Mouse (Mus musculus) MEL (cell line): ENCODE results near the gene Tctn3. TPM values are rescaled to one million over a fixed set of nuclear protein-coding genes. Genes with fewer than 3 reads are reported as not detected.
A peak's percentile ranks its signal among the peaks of the same experiment; 100 is the strongest.

Experiments
- DNase-seq: peaks from one replicate; pipeline ENCODE4 v3.0.0; 2011; ENCODE audit warnings: low read depth, low spot score
- H3K27ac ChIP-seq: 2 replicates; pipeline ENCODE4 v1.5.1; 2012; ENCODE audit warnings: low read depth, mild to moderate bottlenecking, control low read depth, low read length, moderate library complexity; ENCODE audit not compliant: control insufficient read depth
- H3K27me3 ChIP-seq, 2 experiments: fragments of 150-350 bp in 1 of 2; sonication (generic) in 1 of 2; 2 replicates each; pipeline ENCODE4 v1.6.1; 2012; ENCODE audit warnings: low read length in 2 of 2, mild to moderate bottlenecking in 2 of 2, improper control_type of control experiment in 1 of 2, moderate library complexity in 1 of 2; ENCODE audit not compliant: insufficient read depth in 2 of 2, control insufficient read depth in 1 of 2
- H3K36me3 ChIP-seq, 2 experiments: 2 replicates each; pipeline ENCODE4 v1.6.1; 2012 to 2014; ENCODE audit warnings: low read length in 2 of 2, improper control_type of control experiment in 1 of 2, inconsistent platforms in 1 of 2, mild to moderate bottlenecking in 1 of 2; ENCODE audit not compliant: insufficient read depth in 2 of 2, control insufficient read depth in 1 of 2
- H3K4me1 ChIP-seq, 2 experiments: fragments of 150-350 bp in 1 of 2; sonication (generic) in 1 of 2; 2 replicates each; pipeline ENCODE4 v1.6.1; 2012; ENCODE audit warnings: low read length in 2 of 2, improper control_type of control experiment in 1 of 2, mild to moderate bottlenecking in 1 of 2; ENCODE audit not compliant: insufficient read depth in 2 of 2, control insufficient read depth in 1 of 2
- H3K4me3 ChIP-seq, 2 experiments: fragments of 150-350 bp in 1 of 2; sonication (generic) in 1 of 2; 2 replicates each; pipeline ENCODE4 v1.5.1; 2012; ENCODE audit warnings: low read depth in 2 of 2, low read length in 2 of 2, mild to moderate bottlenecking in 2 of 2, moderate library complexity in 2 of 2, control low read depth in 1 of 2, improper control_type of control experiment in 1 of 2; ENCODE audit not compliant: control insufficient read depth in 1 of 2, insufficient read depth in 1 of 2
- H3K79me2 ChIP-seq: 2 replicates; pipeline ENCODE4 v1.6.1; 2012; ENCODE audit warnings: mild to moderate bottlenecking, low read length, moderate library complexity; ENCODE audit not compliant: control insufficient read depth, poor library complexity, insufficient read depth
- H3K9ac ChIP-seq: 2 replicates; pipeline ENCODE4 v1.6.1; 2012; ENCODE audit warnings: low read depth, mild to moderate bottlenecking, control low read depth, low read length, moderate library complexity; ENCODE audit not compliant: control insufficient read depth, poor library complexity, severe bottlenecking
- H3K9me3 ChIP-seq: fragments of 150-350 bp; sonication (generic); replicated peaks from 2 replicates; pipeline ENCODE4 v1.6.1; 2012; ENCODE audit warnings: mild to moderate bottlenecking, low read length, improper control_type of control experiment, moderate library complexity; ENCODE audit not compliant: insufficient read depth
- CHD1 ChIP-seq: IDR thresholded peaks from 2 replicates; pipeline ENCODE4 v1.6.1; 2012; ENCODE audit warnings: low read depth, mild to moderate bottlenecking, inconsistent platforms, low read length, improper control_type of control experiment
- CTCF ChIP-seq, 3 experiments: IDR thresholded peaks in 2 of 3; conservative IDR thresholded peaks in 1 of 3; 2 replicates each; pipeline ENCODE4 v1.5.1; 2011 to 2012; ENCODE audit warnings: low read length in 3 of 3, low read depth in 2 of 3, mild to moderate bottlenecking in 2 of 3, improper control_type of control experiment in 1 of 3, inconsistent platforms in 1 of 3, mixed read lengths in 1 of 3, moderate library complexity in 1 of 3; ENCODE audit not compliant: control insufficient read depth in 1 of 3, insufficient read depth in 1 of 3, poor library complexity in 1 of 3, severe bottlenecking in 1 of 3
- ELF1 ChIP-seq: IDR thresholded peaks from 2 replicates; pipeline ENCODE4 v1.6.1; 2014; ENCODE audit warnings: low read depth, mild to moderate bottlenecking, inconsistent platforms, low read length, improper control_type of control experiment, moderate library complexity
- GABPA ChIP-seq: IDR thresholded peaks from 2 replicates; pipeline ENCODE4 v1.6.1; 2012; ENCODE audit warnings: low read depth, mild to moderate bottlenecking, inconsistent platforms, low read length, improper control_type of control experiment, moderate library complexity
- GATA1 ChIP-seq: IDR thresholded peaks from 2 replicates; pipeline ENCODE4 v1.6.1; 2011; ENCODE audit warnings: low read depth, low read length, improper control_type of control experiment
- HCFC1 ChIP-seq: IDR thresholded peaks from 2 replicates; pipeline ENCODE4 v1.6.1; 2012; ENCODE audit warnings: low read depth, mild to moderate bottlenecking, inconsistent platforms, low read length, improper control_type of control experiment, moderate library complexity
- JUND ChIP-seq: IDR thresholded peaks from 2 replicates; pipeline ENCODE4 v1.6.1; 2011; ENCODE audit warnings: low read depth, mild to moderate bottlenecking, improper control_type of control experiment, low read length
- KAT2A ChIP-seq: conservative IDR thresholded peaks from 2 replicates; pipeline ENCODE4 v1.6.1; 2012; ENCODE audit warnings: low read depth, low read length, improper control_type of control experiment, inconsistent platforms
- MAFK ChIP-seq: IDR thresholded peaks from 2 replicates; pipeline ENCODE4 v1.6.1; 2011; ENCODE audit warnings: low read depth, mild to moderate bottlenecking, low read length, improper control_type of control experiment, borderline replicate concordance
- MAZ ChIP-seq: IDR thresholded peaks from 2 replicates; pipeline ENCODE4 v1.6.1; 2012; ENCODE audit warnings: low read depth, mild to moderate bottlenecking, inconsistent platforms, low read length, improper control_type of control experiment
- MEF2A ChIP-seq: IDR thresholded peaks from 2 replicates; pipeline ENCODE4 v1.6.1; 2014; ENCODE audit warnings: low read depth, mild to moderate bottlenecking, inconsistent platforms, low read length, improper control_type of control experiment; ENCODE audit not compliant: poor library complexity, insufficient replicate concordance, severe bottlenecking; ENCODE audit errors: extremely low read depth
- MYB ChIP-seq: IDR thresholded peaks from 2 replicates; pipeline ENCODE4 v1.6.1; 2011; ENCODE audit warnings: mild to moderate bottlenecking, low read depth, low read length, improper control_type of control experiment
- NRF1 ChIP-seq: IDR thresholded peaks from 2 replicates; pipeline ENCODE4 v1.6.1; 2014; ENCODE audit warnings: low read depth, mild to moderate bottlenecking, inconsistent platforms, low read length, improper control_type of control experiment, moderate library complexity; ENCODE audit not compliant: poor library complexity, insufficient read depth, severe bottlenecking
- POLR2A ChIP-seq, 2 experiments: IDR thresholded peaks; 2 replicates each; pipeline ENCODE4 v1.6.1; 2011 to 2012; ENCODE audit warnings: low read length in 2 of 2, mild to moderate bottlenecking in 2 of 2, control low read depth in 1 of 2, improper control_type of control experiment in 1 of 2, low read depth in 1 of 2, moderate library complexity in 1 of 2; ENCODE audit not compliant: control insufficient read depth in 1 of 2, insufficient read depth in 1 of 2, poor library complexity in 1 of 2
- POLR2AphosphoS2 ChIP-seq: IDR thresholded peaks from 2 replicates; pipeline ENCODE4 v1.6.1; 2011; ENCODE audit warnings: low read length, improper control_type of control experiment
- RAD21 ChIP-seq: IDR thresholded peaks from 2 replicates; pipeline ENCODE4 v1.6.1; 2011; ENCODE audit warnings: mild to moderate bottlenecking, low read depth, low read length, improper control_type of control experiment
- RCOR1 ChIP-seq: IDR thresholded peaks from 2 replicates; pipeline ENCODE4 v1.6.1; 2012; ENCODE audit warnings: low read depth, mild to moderate bottlenecking, inconsistent platforms, low read length, improper control_type of control experiment
- TAL1 ChIP-seq: IDR thresholded peaks from 2 replicates; pipeline ENCODE4 v1.6.1; 2012; ENCODE audit warnings: mild to moderate bottlenecking, inconsistent platforms, low read length, moderate library complexity, mixed read lengths
- TBP ChIP-seq: IDR thresholded peaks from 2 replicates; pipeline ENCODE4 v1.8.0; 2011; ENCODE audit warnings: low read depth, low read length, improper control_type of control experiment
- TCF12 ChIP-seq: IDR thresholded peaks from 2 replicates; pipeline ENCODE4 v1.6.1; 2014; ENCODE audit warnings: low read depth, mild to moderate bottlenecking, inconsistent platforms, low read length, improper control_type of control experiment, moderate library complexity
- UBTF ChIP-seq: IDR thresholded peaks from 2 replicates; pipeline ENCODE4 v1.6.1; 2012; ENCODE audit warnings: low read depth, mild to moderate bottlenecking, inconsistent platforms, low read length, improper control_type of control experiment, moderate library complexity, borderline replicate concordance; ENCODE audit not compliant: insufficient read depth
- USF2 ChIP-seq, 2 experiments: IDR thresholded peaks; 2 replicates each; pipeline ENCODE4 v1.6.1; 2011 to 2012; ENCODE audit warnings: improper control_type of control experiment in 2 of 2, low read length in 2 of 2, borderline replicate concordance in 1 of 2, inconsistent platforms in 1 of 2, low read depth in 1 of 2, mild to moderate bottlenecking in 1 of 2; ENCODE audit not compliant: insufficient read depth in 1 of 2
- ZC3H11A ChIP-seq: IDR thresholded peaks from 2 replicates; pipeline ENCODE4 v1.6.1; 2012; ENCODE audit warnings: low read depth, mild to moderate bottlenecking, inconsistent platforms, low read length, improper control_type of control experiment
- ZNF384 ChIP-seq: IDR thresholded peaks from 2 replicates; pipeline ENCODE4 v1.6.1; 2012; ENCODE audit warnings: low read depth, mild to moderate bottlenecking, inconsistent platforms, low read length, improper control_type of control experiment
- polyA plus RNA-seq, 2 experiments: library from polyadenylated mRNA; stranded (reverse) in 1 of 2; unstranded in 1 of 2; fragments of >175 nt in 1 of 2; fragments of >200 nt in 1 of 2; gene quantifications; 2 replicates each; pipeline versions ENCODE4 v1.2.1 to v1.2.4; 2012; ENCODE audit warnings: low replicate concordance in 2 of 2, low read depth in 1 of 2; ENCODE audit not compliant: insufficient read length in 2 of 2, insufficient read depth in 1 of 2, missing spikeins in 1 of 2
- total RNA-seq: library from RNA; depleted of rRNA; stranded (reverse); fragments of 300-350 nt; gene quantifications from 2 replicates; pipeline ENCODE4 v1.2.3, GENCODE M21; 2012

The Tctn3 gene
- total and polyA plus RNA-seq, 3 experiments = 3.6 to 6.2 TPM; not detected in 1

DNA sequence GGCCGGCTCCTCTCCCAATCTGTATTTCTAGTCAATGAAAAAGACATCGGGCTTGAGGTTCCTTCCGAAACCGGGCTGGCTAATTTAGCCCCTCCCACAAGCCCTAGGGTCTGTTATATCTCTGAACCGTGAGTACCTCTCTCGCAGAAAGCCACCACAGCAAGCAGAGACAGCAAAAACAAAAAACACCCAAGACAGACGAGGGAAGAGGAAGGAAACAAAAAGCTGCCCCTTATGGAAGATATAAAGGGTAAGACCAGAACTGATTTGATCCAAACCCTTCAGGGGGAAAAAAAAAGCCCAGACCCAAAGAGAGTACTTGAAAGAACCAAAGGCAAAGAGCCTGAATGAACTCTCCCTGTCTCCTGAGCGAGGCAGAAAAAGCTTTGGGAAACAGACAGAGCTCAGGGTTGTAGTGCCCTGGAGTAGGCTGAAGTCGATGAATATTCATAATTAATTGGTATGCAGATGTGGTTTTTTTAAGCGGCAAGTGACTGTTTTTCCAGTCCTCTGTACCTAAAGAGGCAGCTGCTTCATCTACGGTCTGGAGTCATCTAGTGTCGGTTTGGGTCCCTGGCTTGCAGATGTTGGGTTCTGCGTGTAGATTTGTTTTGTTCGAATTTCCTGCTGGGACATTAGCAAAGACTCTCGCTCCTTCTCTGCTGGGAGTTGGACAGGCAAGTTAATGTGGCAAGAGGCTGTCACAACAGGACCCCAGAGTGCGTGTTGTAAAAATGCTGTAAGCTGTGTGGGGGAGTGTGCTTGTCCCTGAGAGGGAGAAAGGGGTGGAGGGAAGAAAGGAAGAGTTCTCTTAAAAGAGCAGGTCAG is 47.8 kb upstream of the Tctn3 start:
- TF ChIP-seq GABPA (no peak), ZNF384 (no peak), CTCF (IDR thresholded peaks at IDR 0.05 in 2 of 3, conservative IDR thresholded peaks at IDR 0.05 in 1 of 3; ENCODE audit: control insufficient read depth in 1 of 3, insufficient read depth in 1 of 3, low read depth in 2 of 3, low read length in 3 of 3, poor library complexity in 1 of 3, severe bottlenecking in 1 of 3) (no peak), TAL1 (no peak), MEF2A (no peak), ELF1 (no peak), TBP (no peak), NRF1 (no peak), JUND (no peak), HCFC1 (no peak), CHD1 (no peak), POLR2AphosphoS2 (no peak), ZC3H11A (no peak)
- H3K9me3 ChIP-seq = no peaks in the 10 kb centered on the region
- no peak overlapping the region for H3K27ac ChIP-seq
- H3K9ac ChIP-seq = no peak overlapping the region
- DNase-seq = peak; percentile 17
- H3K79me2 ChIP-seq = no peaks in the 10 kb centered on the region
- H3K4me3 ChIP-seq = peak overlapping the region in 1 of 2 experiments; percentile 17; a peak in 2 of 4 replicates
- no peaks in the 10 kb centered on the region for H3K4me1 ChIP-seq
- H3K27me3 ChIP-seq = peaks cover 3% of the 10 kb centered on the region in 2 experiments; a peak in 3 of 4 replicates
- no peaks in the 10 kb centered on the region for H3K36me3 ChIP-seq

DNA sequence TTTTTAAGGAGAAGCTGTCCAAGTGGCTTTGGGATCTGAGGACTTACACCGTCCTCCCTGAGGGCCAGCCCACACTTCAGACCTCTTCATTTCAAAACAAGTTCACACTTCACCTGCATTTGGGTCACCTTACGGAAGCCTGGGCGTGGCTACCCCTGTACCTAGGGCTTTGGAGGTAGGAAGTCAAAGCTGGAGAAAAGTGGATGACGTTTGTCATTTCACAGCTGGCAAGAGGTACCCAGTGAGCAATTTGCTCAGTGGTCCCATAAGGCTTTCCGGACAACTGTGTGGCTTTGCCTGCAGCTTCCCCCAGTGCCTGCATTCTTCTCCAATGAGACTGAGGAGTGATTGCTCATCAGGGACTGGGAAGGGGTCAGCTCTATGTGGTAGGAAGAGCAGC is 46.9 kb upstream of the Tctn3 start:
- Histone ChIP-seq H3K4me1 (no peaks in the 10 kb centered on the region), H3K9me3 (no peaks in the 10 kb centered on the region), H3K4me3 (no peak overlapping the region), H3K9ac (no peak overlapping the region), H3K79me2 (no peaks in the 10 kb centered on the region), H3K27me3 (peaks cover 0 to 3% of the 10 kb centered on the region in 2 experiments; a peak in 3 of 4 replicates), H3K36me3 (no peaks in the 10 kb centered on the region), H3K27ac (no peak overlapping the region)
- TF ChIP-seq KAT2A (no peak), ZC3H11A (no peak), RCOR1 (no peak), MEF2A (no peak), MYB (no peak), TCF12 (no peak), CHD1 (no peak), GATA1 (no peak), TBP (no peak), USF2 (IDR thresholded peaks at IDR 0.05; ENCODE audit: borderline replicate concordance in 1 of 2, insufficient read depth in 1 of 2, low read depth in 1 of 2, low read length in 2 of 2) (no peak), MAFK (no peak), RAD21 (no peak), MAZ (no peak), POLR2A (IDR thresholded peaks at IDR 0.05; ENCODE audit: control insufficient read depth in 1 of 2, insufficient read depth in 1 of 2, low read depth in 1 of 2, low read length in 2 of 2, poor library complexity in 1 of 2) (no peak), UBTF (no peak)
- DNase-seq = no peak
